Mouse (Mus musculus): ENCODE results near the gene Slbp. TPM values are rescaled to one million over a fixed set of nuclear protein-coding genes. Genes with fewer than 3 reads are reported as not detected.

Gene Slbp
- polyA plus RNA-seq, 1 experiment from 2014 or later, result 265 TPM

- H3K27me3 ChIP-seq (ENCODE audit: insufficient read depth, low read length), result peaks cover 7% of the 10 kb centered on the region; the same call in 1 of the 2 replicates
Observed at GRCm38 (mm10) chr5:33695718-33696121, 43.3 kb upstream of the Slbp start.

GRCm38 (mm10) chr5:33694848-33695717 is 42.7 kb upstream of the Slbp start:
- Histone ChIP-seq H3K4me3 (ENCODE audit: low read depth, low read length) (peak overlapping the region; percentile 40), H3K9me3 (ENCODE audit: low read depth, low read length) (no peaks in the 10 kb centered on the region), H3K27me3 (ENCODE audit: insufficient read depth, low read length) (peaks cover 7% of the 10 kb centered on the region; the same call in 1 of the 2 replicates), H3K4me1 (ENCODE audit: insufficient read depth) (peaks cover 53% of the 10 kb centered on the region), H3K9ac (peak overlapping the region; percentile 69), H3K36me3 (ENCODE audit: insufficient read depth) (no peaks in the 10 kb centered on the region), H3K27ac (ENCODE audit: low read depth) (peak overlapping the region; percentile 96), H3K4me2 (peak overlapping the region; percentile 91)
- DNase-seq, result peak; percentile 76
- TF ChIP-seq CTCF (IDR thresholded peaks at IDR 0.05; ENCODE audit: low read depth), result no peak
- WGBS, result 3% methylated on average over 67 of the region's 71 CpGs
- peak; percentile 60 for ATAC-seq (ENCODE audit: insufficient read depth)

More at GRCm38 (mm10) chr5:33695718-33696121, 43.3 kb upstream of the Slbp start:
- WGBS, result 8% methylated on average over 24 of the region's 24 CpGs
- DNase-seq (no peak), ATAC-seq (ENCODE audit: insufficient read depth) (peak; percentile 15)
- Histone ChIP-seq H3K9me3 (ENCODE audit: low read depth, low read length) (no peaks in the 10 kb centered on the region), H3K36me3 (ENCODE audit: insufficient read depth) (no peaks in the 10 kb centered on the region), H3K4me3 (ENCODE audit: low read depth, low read length) (peak overlapping the region; percentile 40), H3K4me1 (ENCODE audit: insufficient read depth) (peaks cover 57% of the 10 kb centered on the region), H3K4me2 (peak overlapping the region; percentile 91), H3K9ac (peak overlapping the region; percentile 69), H3K27ac (ENCODE audit: low read depth) (peak overlapping the region; percentile 96)
- TF ChIP-seq CTCF (IDR thresholded peaks at IDR 0.05; ENCODE audit: low read depth), result no peak

- Histone ChIP-seq H3K27ac (ENCODE audit: low read depth) (peak overlapping the region; percentile 96), H3K9me3 (ENCODE audit: low read depth, low read length) (no peaks in the 10 kb centered on the region), H3K4me3 (ENCODE audit: low read depth, low read length) (no peak overlapping the region), H3K4me2 (peak overlapping the region; percentile 91), H3K27me3 (ENCODE audit: insufficient read depth, low read length) (peaks cover 7% of the 10 kb centered on the region; the same call in 1 of the 2 replicates), H3K4me1 (ENCODE audit: insufficient read depth) (peaks cover 53% of the 10 kb centered on the region), H3K9ac (no peak overlapping the region), H3K36me3 (ENCODE audit: insufficient read depth) (no peaks in the 10 kb centered on the region)
- TF ChIP-seq CTCF (IDR thresholded peaks at IDR 0.05; ENCODE audit: low read depth), result no peak
- ATAC-seq (ENCODE audit: insufficient read depth) (no peak), DNase-seq (no peak)
- 58% methylated on average over 9 of the region's 9 CpGs for WGBS
Observed at GRCm38 (mm10) chr5:33694461-33694847, 42.1 kb upstream of the Slbp start.

GRCm38 (mm10) chr5:33692393-33692792 is 40.0 kb upstream of the Slbp start:
- Histone ChIP-seq H3K4me3 (ENCODE audit: low read depth, low read length) (no peak overlapping the region), H3K27ac (ENCODE audit: low read depth) (peak overlapping the region; percentile 91), H3K9ac (peak overlapping the region; percentile 10; the same call in 1 of the 2 replicates), H3K4me1 (ENCODE audit: insufficient read depth) (peaks cover 53% of the 10 kb centered on the region), H3K9me3 (ENCODE audit: low read depth, low read length) (no peaks in the 10 kb centered on the region), H3K4me2 (peak overlapping the region; percentile 27), H3K27me3 (ENCODE audit: insufficient read depth, low read length) (peaks cover 7% of the 10 kb centered on the region; the same call in 1 of the 2 replicates), H3K36me3 (ENCODE audit: insufficient read depth) (no peaks in the 10 kb centered on the region)
- ATAC-seq (ENCODE audit: insufficient read depth) (peak; percentile 19; the same call in 1 of the 2 replicates), DNase-seq (peak; percentile 85)
- TF ChIP-seq CTCF (IDR thresholded peaks at IDR 0.05; ENCODE audit: low read depth), result peak; percentile 18; the same call in 1 of the 2 replicates
- 2% methylated on average over 24 of the region's 24 CpGs for WGBS

GRCm38 (mm10) chr5:33689852-33690645 is 37.7 kb upstream of the Slbp start:
- DNase-seq, result no peak
- H3K36me3 ChIP-seq (ENCODE audit: insufficient read depth), result no peaks in the 10 kb centered on the region
- H3K27ac ChIP-seq (ENCODE audit: low read depth), result no peak overlapping the region
- 0 out of 2 replicates have a peak, but pooled peaks cover 2% of the 10 kb centered on the region for H3K27me3 ChIP-seq (ENCODE audit: insufficient read depth, low read length)
- no peaks in the 10 kb centered on the region for H3K9me3 ChIP-seq (ENCODE audit: low read depth, low read length)
- H3K4me3 ChIP-seq (ENCODE audit: low read depth, low read length), result no peak overlapping the region
- ATAC-seq (ENCODE audit: insufficient read depth), result peak; percentile 22; the same call in 1 of the 2 replicates
- H3K4me2 ChIP-seq, result no peak overlapping the region
- H3K4me1 ChIP-seq (ENCODE audit: insufficient read depth), result peaks cover 39% of the 10 kb centered on the region
- no peak overlapping the region for H3K9ac ChIP-seq
- no peak for TF ChIP-seq CTCF (IDR thresholded peaks at IDR 0.05; ENCODE audit: low read depth)
- WGBS, result 69% methylated on average over 11 of the region's 11 CpGs

GRCm38 (mm10) chr5:33689221-33689844 is 37.0 kb upstream of the Slbp start:
- Histone ChIP-seq H3K9ac (no peak overlapping the region; the same call in 1 of the 2 replicates), H3K27ac (ENCODE audit: low read depth) (no peak overlapping the region)

More at GRCm38 (mm10) chr5:33689221-33689844, 37.0 kb upstream of the Slbp start:
- DNase-seq (no peak), ATAC-seq (ENCODE audit: insufficient read depth) (peak; percentile 1; the same call in 1 of the 2 replicates)
- Histone ChIP-seq H3K4me1 (ENCODE audit: insufficient read depth) (peaks cover 33% of the 10 kb centered on the region), H3K4me3 (ENCODE audit: low read depth, low read length) (no peak overlapping the region), H3K4me2 (0 out of 2 replicates have a peak overlapping the region, but pooled peaks have one; percentile 7), H3K36me3 (ENCODE audit: insufficient read depth) (no peaks in the 10 kb centered on the region), H3K9me3 (ENCODE audit: low read depth, low read length) (no peaks in the 10 kb centered on the region), H3K27me3 (ENCODE audit: insufficient read depth, low read length) (0 out of 2 replicates have a peak, but pooled peaks cover 2% of the 10 kb centered on the region)
- TF ChIP-seq CTCF (IDR thresholded peaks at IDR 0.05; ENCODE audit: low read depth), result no peak
- WGBS, result 56% methylated on average over 20 of the region's 20 CpGs
